Mouse (Mus musculus) gastrocnemius, adult 2 months (tissue): Measurements from ENCODE around the gene Gm10197. TPM values are rescaled to one million over a fixed set of nuclear protein-coding genes. Genes with fewer than 3 reads are reported as not detected.

ENCODE experiments used
- DNase-seq: peaks from one replicate; pipeline ENCODE4 v3.0.0; 2022
- H3K27ac ChIP-seq: fragments of 200-600 bp; 2 replicates; pipeline ENCODE4 v1.8.1; 2022; ENCODE audit warnings: mild to moderate bottlenecking
- H3K4me3 ChIP-seq: fragments of 200-600 bp; 2 replicates; pipeline ENCODE4 v1.8.1; 2022; ENCODE audit warnings: mild to moderate bottlenecking, moderate library complexity
- CTCF ChIP-seq: fragments of 200-600 bp; IDR thresholded peaks from 2 replicates; pipeline ENCODE4 v1.8.1; 2022; ENCODE audit warnings: antibody characterized with exemption, mild to moderate bottlenecking, moderate library complexity
- intact Hi-C: fragments of 180-260 bp; cut with DNase I; formaldehyde crosslinking; loops from one replicate; pipeline ENCODE4 v1.15.1; 2025
- long read RNA-seq, 2 experiments: library from polyadenylated mRNA; stranded (forward); transcript quantifications; one replicate each; pipeline ENCODE4 v2.0.0; 2021
- total RNA-seq, 2 experiments: library from RNA; stranded (reverse); gene quantifications; 2 replicates each; pipeline ENCODE4 v1.2.3; 2021

Gene Gm10197
- total RNA-seq: not detected
- long read RNA-seq, experiment 1: 0 reads
- long read RNA-seq, experiment 2: 0 reads

GRCm38 (mm10) chr19:53371666-53372065 is at the start of gene Gm10197:
Gene Gm10197 (minus strand): TSS chr19:53371766.
- no peak for DNase-seq
- intact Hi-C loops: no loop called here
- no peak for TF ChIP-seq CTCF
- H3K27ac ChIP-seq: no peak within 1 kb of the TSS
- no peak within 1 kb of the TSS for H3K4me3 ChIP-seq

DNA sequence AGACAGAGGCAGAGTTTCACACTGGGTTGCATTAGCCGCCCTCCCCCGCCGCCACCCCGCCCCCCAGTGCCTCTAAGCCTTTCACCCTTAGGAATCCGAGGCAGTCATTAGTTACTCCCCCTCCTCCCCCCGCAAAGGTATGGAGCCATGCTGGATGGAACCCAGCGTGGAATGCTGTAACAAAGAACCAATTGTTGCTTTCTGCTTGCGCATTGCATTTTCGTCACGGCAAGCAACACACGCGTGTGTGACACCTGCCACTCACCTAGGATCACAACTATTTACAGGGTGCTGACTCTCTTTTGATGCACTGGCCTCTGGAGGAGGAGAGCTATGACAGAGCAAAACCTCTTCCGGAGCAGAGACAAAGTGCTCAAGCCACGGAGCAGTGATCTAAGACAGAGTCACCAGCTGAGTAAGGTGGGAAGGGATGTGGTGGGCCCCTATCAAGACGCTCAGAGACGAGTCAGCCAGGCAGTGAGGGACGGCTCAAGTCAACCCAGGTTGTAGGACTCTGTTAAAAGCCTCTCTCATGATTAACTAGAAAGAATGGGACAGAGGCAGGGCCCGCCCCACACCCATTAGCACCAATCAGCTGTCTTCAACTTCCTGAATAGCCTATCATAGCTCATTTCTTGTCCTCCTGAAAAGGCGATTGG is 49.5 kb upstream of the Gm10197 start:
- peak; percentile 73 for DNase-seq
- intact Hi-C loops: loop anchor here (1.0 kb wide), 1 partner anchor 158 kb away; no protein-coding TSS in a partner anchor
- no peak for TF ChIP-seq CTCF
- Histone ChIP-seq H3K27ac (peak overlapping the region; percentile 66), H3K4me3 (peak overlapping the region; percentile 77)

- no peak overlapping the region for H3K4me3 ChIP-seq
- DNase-seq: peak; percentile 65
- peak; percentile 78 for TF ChIP-seq CTCF
- H3K27ac ChIP-seq: no peak overlapping the region
- intact Hi-C loops: loop anchor here (1.0 kb wide), 1 partner anchor 159 kb away; no protein-coding TSS in a partner anchor
These were observed 48.3 kb upstream of the Gm10197 start for GRCm38 (mm10) chr19:53419834-53420233.

GRCm38 (mm10) chr19:53415198-53415597 is 43.6 kb upstream of the Gm10197 start:
- Histone ChIP-seq H3K4me3 (peak overlapping the region; percentile 3), H3K27ac (no peak overlapping the region)
- intact Hi-C loops: no loop called here
- no peak for TF ChIP-seq CTCF
- no peak for DNase-seq

- Histone ChIP-seq H3K27ac (no peak overlapping the region), H3K4me3 (no peak overlapping the region)
- intact Hi-C loops: no loop called here
- no peak for TF ChIP-seq CTCF
- no peak for DNase-seq
These were observed 43.1 kb upstream of the Gm10197 start for GRCm38 (mm10) chr19:53414650-53415049.

GRCm38 (mm10) chr19:53413617-53414380 is 42.2 kb upstream of the Gm10197 start:
- Histone ChIP-seq H3K27ac (no peak overlapping the region), H3K4me3 (no peak overlapping the region)
- no peak for TF ChIP-seq CTCF
- DNase-seq: no peak
- intact Hi-C loops: no loop called here

DNA sequence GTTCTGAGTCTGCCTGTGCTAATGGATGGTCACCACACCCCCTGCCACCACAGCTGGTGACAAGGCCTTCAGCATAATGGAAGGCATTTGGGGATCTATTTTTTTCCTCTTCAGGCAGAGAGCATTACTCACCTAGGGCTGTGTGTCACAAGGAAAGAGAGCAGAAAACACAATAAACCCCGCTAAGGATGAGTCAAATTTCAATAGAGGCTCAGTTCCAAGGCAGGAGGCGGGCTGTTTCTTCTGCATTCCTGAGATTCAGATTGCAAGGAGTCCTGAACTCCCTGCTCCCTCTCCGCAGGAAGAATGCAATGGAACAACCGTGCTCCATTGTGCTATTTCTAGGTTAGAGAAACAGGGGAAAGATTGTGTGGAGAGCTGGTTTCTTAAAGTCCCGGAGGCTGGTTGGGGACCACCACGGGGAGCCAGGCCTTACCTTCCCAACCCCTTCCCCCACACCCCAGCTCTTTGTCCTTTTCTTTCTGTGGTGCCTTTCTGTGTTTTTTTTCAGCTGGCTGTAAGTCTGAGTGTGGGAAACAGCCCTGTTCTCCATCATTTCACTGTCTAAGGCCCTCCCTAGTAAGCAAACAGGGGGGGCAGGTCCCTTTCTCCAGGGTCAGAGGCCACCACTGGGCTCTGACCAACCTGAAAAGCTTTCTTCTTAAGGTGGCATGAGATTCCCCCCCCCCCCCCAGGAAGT is 40.7 kb upstream of the Gm10197 start:
- H3K4me3 ChIP-seq: no peak overlapping the region
- intact Hi-C loops: no loop called here
- no peak for DNase-seq
- no peak overlapping the region for H3K27ac ChIP-seq
- no peak for TF ChIP-seq CTCF

GRCm38 (mm10) chr19:53409663-53410307 is 38.2 kb upstream of the Gm10197 start:
- TF ChIP-seq CTCF: no peak
- Histone ChIP-seq H3K27ac (no peak overlapping the region), H3K4me3 (no peak overlapping the region)
- intact Hi-C loops: no loop called here
- no peak for DNase-seq

DNA sequence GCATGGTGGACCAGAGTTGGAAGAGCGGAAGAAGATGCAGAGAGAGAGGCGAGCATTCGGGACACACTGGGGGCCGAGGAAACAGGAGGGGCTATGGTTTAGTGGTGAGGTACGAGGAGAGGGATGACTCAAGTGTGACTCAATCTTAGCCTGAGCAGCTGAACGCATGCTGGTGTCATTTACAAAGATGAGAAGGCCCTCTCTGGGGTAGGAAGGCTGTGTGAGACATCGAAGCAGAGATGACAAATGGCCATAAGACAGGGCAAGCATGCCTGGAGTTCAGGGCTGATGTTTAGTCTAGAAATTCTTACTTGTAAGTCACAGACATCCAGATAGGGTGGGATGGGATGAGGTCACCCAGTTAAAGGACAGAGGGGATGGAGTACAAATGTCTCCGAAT is 36.8 kb upstream of the Gm10197 start:
- Histone ChIP-seq H3K4me3 (no peak overlapping the region), H3K27ac (no peak overlapping the region)
- DNase-seq: no peak
- intact Hi-C loops: no loop called here
- TF ChIP-seq CTCF: no peak

DNA sequence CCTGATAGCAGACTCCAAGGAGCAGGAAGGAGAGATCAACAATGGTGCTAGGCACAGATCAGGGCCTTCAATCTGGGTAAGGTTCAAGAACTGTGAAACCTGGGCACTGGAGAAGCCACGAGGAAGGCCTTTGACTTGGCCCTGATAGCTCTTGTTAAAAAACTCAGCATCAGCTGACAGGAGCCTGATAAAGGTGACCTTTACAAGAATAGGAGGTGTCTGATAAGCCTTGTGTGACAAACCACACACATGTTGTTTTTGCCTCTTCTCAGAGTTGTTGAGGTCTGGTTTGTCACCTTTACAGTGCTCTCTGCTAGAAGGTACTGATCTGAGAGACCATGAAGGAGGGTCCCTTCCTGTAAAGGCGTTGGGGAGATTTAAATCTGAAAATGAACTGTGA is 35.8 kb upstream of the Gm10197 start:
- H3K27ac ChIP-seq: no peak overlapping the region
- DNase-seq: no peak
- TF ChIP-seq CTCF: no peak
- intact Hi-C loops: no loop called here
- H3K4me3 ChIP-seq: no peak overlapping the region

DNA sequence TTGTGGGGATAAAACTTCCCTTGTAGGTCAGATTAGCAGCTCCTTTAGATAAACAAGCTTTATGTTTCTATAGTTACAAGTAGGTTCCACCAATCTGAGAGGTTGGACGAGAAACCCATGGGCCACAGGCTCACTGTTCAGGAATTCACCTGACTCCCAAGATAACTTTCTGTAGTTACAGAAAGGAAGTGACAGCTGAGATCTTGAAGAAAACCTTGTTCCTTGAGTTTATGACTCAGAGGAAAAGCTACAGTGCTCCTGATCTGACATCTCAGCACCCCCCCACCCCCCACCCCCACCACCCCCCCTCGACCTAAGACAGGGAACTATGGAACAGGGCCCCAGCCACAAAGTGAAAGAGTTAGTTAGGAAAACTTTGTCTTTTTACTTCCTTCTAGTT is 34.2 kb upstream of the Gm10197 start:
- H3K27ac ChIP-seq: no peak overlapping the region
- intact Hi-C loops: no loop called here
- DNase-seq: no peak
- no peak for TF ChIP-seq CTCF
- no peak overlapping the region for H3K4me3 ChIP-seq

DNA sequence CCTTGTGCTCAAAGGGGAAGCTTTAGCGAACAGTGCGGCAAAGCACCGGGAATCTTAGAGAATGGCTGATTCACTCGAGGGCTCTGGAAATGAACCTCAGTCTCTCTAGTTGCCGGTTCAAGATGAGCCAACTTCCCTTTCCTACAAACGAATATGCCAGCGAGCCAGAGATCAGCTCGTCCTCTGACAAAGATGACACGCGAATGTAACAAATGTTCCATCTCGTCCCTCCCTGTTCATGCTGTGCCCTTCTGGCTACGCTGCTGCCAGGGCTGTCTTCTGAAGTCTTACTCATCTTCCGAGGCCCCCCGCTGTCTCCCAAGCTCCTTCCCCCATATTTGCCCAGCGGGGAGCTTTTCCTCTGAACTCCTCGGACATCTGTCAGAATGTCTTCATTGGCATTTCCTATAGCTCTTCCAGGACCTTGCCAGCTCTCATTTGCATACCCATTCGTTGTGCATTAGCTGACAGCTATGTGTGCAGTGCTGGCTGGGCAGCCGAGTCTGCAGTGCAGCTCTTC is 33.3 kb upstream of the Gm10197 start:
- DNase-seq: no peak
- no peak overlapping the region for H3K4me3 ChIP-seq
- H3K27ac ChIP-seq: no peak overlapping the region
- intact Hi-C loops: no loop called here
- TF ChIP-seq CTCF: no peak
